Mouse (Mus musculus) cerebral cortex, adult 2 months (tissue): Measurements from ENCODE around the gene Tmem94.

Experiments used
- WGBS: fragments of 180-500 bp; shearing (Covaris S2); methylation state at CpG from one replicate; pipeline ENCODE4 v1.1.7; 2018; 5-methylcytosine and 5-hydroxymethylcytosine counted together

The Tmem94 gene

GRCm38 (mm10) chr11:115808696-115809310, 43.6 kb downstream of the Tmem94 start:
- 46% methylated on average over 10 of the region's 10 CpGs for WGBS

DNA sequence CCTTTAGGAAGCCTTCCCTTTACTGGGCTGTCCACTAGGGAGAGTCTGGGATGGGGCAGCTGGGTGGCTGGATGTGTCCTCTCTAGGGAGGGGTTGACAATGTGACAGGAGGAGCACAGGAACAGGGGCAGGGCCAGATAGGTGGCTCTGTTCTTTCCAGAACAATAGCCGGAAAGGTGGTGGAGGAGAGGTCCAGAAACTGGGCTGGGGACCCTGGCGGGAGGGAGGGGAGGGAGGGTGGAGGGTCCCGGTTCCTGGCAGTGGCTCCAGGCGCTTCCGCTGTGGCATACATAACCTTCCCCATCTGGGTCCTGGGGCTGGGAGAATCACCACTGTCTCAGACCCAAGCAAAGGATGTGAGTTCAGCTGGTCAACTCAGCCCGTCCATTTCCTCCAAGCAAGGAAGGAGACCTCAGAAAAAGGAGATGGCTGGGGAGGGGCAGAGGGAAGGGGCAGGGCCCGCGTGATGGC, 44.1 kb downstream of the Tmem94 start:
- 52% methylated on average over 8 of the region's 8 CpGs for WGBS

GRCm38 (mm10) chr11:115810377-115810776, 45.1 kb downstream of the Tmem94 start:
- WGBS = 64% methylated on average over 14 of the region's 14 CpGs

DNA sequence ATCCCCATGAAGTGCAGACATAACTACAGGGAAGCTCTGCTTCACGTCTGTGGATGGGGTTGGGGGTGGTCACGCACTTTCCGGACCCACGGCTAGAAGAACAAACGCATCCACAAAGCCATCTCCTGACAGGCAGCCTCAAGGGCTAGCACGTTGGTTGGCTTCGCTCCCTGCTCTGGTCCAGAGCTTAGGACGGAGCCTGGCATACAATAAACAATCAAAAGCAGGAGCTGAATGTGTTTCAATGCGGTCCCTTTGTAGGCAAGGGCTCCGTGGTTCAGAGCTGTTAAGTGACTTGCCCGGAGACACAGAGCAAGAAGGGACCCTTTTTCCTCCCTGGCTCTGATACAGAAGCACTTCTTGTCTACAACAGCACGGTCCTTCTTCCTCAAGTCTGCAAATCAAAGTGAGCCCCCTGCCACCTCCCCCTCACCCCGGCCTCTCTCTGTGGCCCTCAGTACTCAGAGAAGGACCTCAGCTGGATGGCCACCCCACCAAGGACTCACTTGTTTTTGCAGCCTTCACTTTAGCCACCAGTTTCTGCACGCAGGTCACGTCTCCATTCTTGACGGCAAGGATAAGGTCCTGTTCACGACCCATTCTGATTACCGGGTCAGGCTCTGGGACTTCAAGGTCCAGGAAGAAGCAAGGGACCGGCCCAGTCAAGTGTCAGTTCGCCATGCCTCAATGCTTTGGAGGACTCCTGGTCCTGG, 46.3 kb downstream of the Tmem94 start:
- 60% methylated on average over 20 of the region's 20 CpGs for WGBS

DNA sequence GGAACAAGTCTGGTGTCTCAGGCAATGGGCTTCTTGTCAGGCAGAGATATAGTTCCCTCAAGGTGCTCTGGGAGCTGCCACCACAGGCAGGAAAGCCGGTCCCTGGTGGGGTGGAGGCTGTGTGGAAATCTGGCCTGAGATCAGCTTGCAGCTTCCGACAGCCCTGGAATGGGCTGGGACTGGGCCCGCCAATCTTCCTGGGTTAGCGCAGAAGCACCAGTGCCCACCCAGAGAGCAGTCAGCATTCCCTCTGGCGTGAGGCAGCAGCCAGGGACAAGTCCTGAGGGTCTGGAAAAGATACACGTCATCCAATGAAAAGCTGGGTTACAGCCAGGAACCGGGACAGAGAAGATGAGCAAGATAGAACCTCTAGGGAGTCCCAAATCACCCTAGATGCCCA, 46.9 kb downstream of the Tmem94 start:
- WGBS = 42% methylated on average over 7 of the region's 7 CpGs

- 6% methylated on average over 28 of the region's 28 CpGs for WGBS
Observed at GRCm38 (mm10) chr11:115812533-115813420, 47.5 kb downstream of the Tmem94 start.

DNA sequence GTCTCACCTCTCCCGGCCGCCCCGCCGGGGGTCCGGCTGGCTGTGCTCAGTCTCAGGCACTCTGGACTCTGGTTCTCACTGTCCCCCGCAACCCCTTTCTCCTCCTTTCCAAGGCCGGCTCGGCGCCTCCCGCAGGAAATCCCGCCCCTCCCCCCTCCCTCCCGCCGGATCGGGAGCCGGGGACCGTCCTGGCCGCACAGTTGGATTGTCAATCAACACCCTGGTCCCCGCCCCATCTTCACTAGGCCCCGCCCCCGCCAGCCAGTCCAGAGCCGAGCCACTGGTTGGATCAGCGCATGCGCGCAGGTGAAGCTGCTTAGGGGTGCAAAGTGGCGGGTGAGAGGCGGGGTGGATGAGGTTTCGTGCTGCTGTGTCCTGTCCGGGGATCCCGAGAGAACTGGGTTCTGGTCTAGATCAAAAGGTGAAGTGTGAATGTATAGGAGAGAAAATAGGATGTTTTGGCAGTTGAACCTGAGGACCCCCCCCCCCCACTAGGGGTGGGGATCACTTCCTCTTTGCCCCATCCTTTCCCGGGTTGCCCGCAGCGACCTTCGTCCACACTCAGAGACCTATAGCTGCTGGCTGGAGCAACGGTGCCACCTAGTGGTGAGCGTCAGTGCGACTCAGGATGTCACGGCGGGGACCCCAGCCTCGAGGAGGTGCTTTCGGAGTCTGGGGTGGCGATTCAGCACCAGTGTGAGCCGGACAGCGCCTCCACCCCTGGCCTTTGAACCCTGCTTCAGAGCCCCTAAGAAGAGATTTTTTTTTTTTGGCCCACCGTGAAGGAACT, 48.5 kb downstream of the Tmem94 start, which contains the start of gene Caskin2:
TSS of gene Caskin2 (minus strand) at position 133 of the 790 bp plus-strand sequence.
- WGBS = under 1% methylated on average over 42 of the region's 44 CpGs

DNA sequence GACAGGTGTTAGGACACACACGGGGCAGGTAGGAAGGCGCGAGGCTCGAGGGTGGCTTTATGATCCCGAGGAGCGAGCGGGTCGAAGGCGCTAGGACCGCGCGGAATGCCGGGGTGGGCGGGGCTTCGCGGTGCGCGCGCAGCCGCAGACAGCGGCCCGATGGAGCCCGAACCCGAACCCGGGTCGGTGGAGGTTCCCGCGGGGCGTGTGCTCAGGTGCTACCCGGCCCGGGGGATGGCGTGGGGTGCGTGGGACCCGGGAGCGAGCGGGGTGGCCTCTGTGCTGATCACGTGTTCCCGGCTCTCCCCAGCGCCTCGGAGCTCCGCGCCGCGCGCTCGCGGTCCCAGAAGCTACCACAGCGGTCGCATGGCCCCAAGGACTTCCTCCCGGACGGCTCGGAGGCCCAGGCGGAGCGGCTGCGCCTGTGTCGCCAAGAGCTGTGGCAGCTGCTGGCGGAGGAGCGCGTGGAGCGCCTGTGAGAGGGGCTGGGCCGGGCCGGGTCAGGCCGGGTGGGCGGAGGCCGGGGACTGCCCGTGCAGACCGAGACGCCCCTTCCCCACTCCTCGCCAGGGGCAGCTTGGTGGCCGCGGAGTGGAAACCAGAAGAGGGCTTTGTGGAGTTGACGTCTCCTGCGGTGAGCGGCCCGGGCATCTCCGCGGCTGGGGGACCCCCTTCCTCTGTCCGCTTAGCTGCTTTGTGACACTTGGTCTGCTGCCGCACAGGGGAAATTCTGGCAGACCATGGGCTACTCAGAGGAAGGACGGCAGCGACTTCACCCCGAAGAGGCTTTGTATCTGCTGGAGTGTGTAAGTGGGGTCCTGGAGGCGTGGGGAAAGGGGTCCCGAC, 49.6 kb downstream of the Tmem94 start, which contains the start of gene Tsen54:
TSS of gene Tsen54 (plus strand) at position 120 of the 846 bp plus-strand sequence.
- 1% methylated on average over 84 of the region's 84 CpGs for WGBS

GRCm38 (mm10) chr11:115817331-115817730, 52.1 kb downstream of the Tmem94 start:
- 85% methylated on average over 5 of the region's 5 CpGs for whole genome bisulfite sequencing

DNA sequence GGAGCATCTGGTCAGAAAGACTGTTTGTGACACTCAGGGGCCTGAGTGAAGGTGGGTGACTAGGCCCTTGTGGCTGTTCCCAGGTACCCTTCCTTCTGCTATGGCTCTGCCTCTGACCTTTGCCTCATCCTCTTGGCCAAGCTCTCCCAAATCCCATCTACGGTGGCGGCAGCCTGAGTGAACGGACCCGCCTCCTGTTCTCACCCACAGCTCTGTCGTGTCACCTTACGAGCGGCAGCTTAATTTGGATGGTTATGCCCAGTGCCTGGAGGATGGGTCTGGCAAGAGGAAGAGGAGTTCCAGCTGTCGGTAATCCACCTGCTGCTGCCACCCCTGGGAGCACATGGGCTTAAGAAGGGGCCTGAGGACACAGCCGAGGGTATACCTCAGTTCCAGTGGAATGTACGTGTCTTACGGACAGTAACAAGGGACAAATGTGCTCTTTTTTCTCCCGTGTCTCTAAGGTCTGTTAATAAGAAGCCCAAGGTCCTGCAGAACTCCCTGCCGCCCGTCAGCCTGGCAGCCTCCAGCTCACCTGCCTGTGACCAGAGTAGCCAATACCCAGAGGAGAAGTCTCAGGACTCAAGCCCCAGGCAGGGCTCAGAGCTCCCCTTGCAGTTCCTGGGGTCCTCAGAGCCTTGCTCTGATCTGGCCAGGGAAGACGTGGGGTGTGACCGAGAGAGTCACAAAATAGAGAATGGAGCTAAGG, 54.8 kb downstream of the Tmem94 start:
- 82% methylated on average over 16 of the region's 16 CpGs for WGBS

GRCm38 (mm10) chr11:115821001-115821400, 55.8 kb downstream of the Tmem94 start:
- 43% methylated on average over 4 of the region's 4 CpGs for WGBS

GRCm38 (mm10) chr11:115823774-115824740, 58.8 kb downstream of the Tmem94 start, which contains the start of gene Llgl2:
Gene Llgl2, plus strand, starts transcription at chr11:115824049.
- 2% methylated on average over 87 of the region's 87 CpGs for WGBS

- 38% methylated on average over 11 of the region's 11 CpGs for WGBS
Observed at GRCm38 (mm10) chr11:115824813-115825212, 59.6 kb downstream of the Tmem94 start.

DNA sequence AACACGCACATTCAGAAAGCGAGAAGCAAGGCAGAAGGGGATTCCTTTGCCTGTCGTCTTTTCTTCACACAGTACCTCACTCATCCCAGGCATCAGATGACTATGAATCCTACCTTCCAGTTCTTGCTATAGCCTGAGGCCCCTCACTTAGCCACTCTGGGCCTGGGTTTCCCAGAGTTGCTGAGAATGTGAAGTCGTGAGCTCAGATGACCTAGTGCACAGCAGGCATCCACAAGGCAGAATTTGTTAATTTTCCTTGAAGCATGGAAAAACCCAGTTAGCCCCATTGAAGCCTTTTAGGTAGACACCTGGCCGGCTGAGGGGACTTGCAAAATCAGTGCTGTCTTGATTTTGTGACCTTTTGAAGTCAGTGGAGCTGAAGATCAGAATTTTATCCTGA, 61.3 kb downstream of the Tmem94 start:
- WGBS = 78% methylated on average over 5 of the region's 5 CpGs

DNA sequence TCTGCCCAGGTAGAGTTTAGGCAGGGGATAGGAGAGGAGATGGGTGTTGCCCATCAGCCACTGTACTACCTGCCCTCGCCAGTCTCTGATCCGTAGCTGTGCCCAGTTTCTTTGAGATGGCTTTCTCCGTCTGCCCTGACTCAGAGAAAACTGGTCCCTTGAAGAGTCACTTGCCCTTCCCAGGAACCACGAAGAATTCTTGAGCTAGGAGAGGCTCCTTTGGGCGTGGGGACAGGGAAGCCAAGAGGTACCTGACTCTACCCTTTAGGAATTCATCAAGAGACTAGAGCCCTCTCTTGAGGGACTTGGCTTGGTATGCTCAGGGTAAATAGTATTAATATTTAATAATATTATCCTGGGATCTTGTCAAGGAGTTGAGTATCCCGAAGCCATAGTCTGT, 62.4 kb downstream of the Tmem94 start:
- WGBS = 93% methylated on average over 6 of the region's 6 CpGs

DNA sequence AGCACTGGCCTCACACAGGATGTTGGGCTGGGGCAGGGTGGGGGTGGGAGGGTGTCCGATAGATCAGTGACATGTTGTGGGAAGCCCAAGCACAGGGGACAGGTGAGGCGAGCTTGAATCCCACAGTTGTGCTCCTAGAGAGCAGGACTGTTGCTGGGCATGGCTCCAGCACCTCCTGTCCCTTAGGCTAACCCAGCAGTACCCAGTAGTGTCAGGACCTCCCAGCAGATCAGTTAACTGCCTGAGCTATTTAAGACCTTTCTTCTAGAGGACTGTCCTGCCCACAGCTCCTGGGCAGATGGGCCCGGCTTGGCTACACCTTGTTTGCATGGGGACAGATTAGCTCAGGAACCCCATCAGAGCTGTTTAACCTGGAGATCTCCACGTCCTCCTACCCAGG, 63.8 kb downstream of the Tmem94 start:
- WGBS = 78% methylated on average over 4 of the region's 4 CpGs

- 50% methylated on average over 25 of the region's 25 CpGs for WGBS
Observed at GRCm38 (mm10) chr11:115830550-115831325, 65.5 kb downstream of the Tmem94 start.

- 69% methylated on average over 3 of the region's 3 CpGs for WGBS
Observed at GRCm38 (mm10) chr11:115831518-115831917, 66.3 kb downstream of the Tmem94 start.
